Mouse (Mus musculus) cerebellum, adult 2 months (tissue): Measurements from ENCODE around the gene Ifnar2.

Experiments used
- CTCF ChIP-seq: fragments of 200-500 bp; IDR thresholded peaks from 2 replicates; pipeline ENCODE4 v1.5.1; 2011; ENCODE audit warnings: low read depth, mild to moderate bottlenecking, control low read depth, low read length, moderate library complexity, borderline replicate concordance; ENCODE audit not compliant: insufficient read depth
- POLR2A ChIP-seq: fragments of 200-500 bp; IDR thresholded peaks from 2 replicates; pipeline ENCODE4 v1.6.1; 2011; ENCODE audit warnings: low read length, control low read depth, borderline replicate concordance; ENCODE audit not compliant: insufficient read depth

DNA sequence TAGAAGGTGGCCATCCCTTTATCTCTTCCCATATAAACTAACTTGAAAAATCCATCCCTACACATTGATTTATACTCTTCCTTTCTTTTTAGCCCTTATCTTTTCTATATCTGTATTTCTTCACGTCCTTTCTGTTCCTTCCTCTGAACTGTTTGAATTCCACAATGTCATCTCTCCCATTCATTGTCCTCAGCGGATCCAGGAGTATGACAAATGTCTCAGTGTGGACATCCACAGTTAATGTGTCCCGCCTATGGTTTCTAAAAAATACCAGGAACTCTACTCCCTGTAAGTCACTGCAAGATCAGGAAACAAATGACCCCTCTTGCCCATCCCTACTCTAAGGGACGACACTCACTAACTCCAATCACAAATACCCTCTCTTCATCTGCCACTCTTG, 11.6 kb downstream of the Ifnar2 start:
- no peak for TF ChIP-seq POLR2A
- no peak for TF ChIP-seq CTCF
